Mouse (Mus musculus) gastrocnemius, postnatal 4 days (tissue): ENCODE data around the gene Nqo1. TPM values are rescaled to one million over a fixed set of nuclear protein-coding genes. Genes with fewer than 3 reads are reported as not detected.
A peak's percentile ranks its signal among the peaks of the same experiment; 100 is the strongest.

Source experiments
- DNase-seq, 2 experiments: peaks; one replicate each; pipeline ENCODE4 v3.0.0; 2021 to 2022; ENCODE audit warnings: low spot score in 2 of 2, mixed read lengths in 2 of 2
- total RNA-seq, 2 experiments: library from RNA; stranded (reverse); gene quantifications; 2 replicates each; pipeline ENCODE4 v1.2.3; 2021

Nqo1 gene
- total RNA-seq, 2 experiments from 2014 or later, result 2.6 to 2.9 TPM

GRCm38 (mm10) chr8:107411391-107411790 lies 8.4 kb upstream of the Nqo1 start:
- DNase-seq, result no peak

GRCm38 (mm10) chr8:107405935-107406334 lies 2.9 kb upstream of the Nqo1 start:
- no peak for DNase-seq

- no peak for DNase-seq
Observed at GRCm38 (mm10) chr8:107404057-107404456, 1.1 kb upstream of the Nqo1 start.

GRCm38 (mm10) chr8:107401866-107402265 lies 1.1 kb downstream of the Nqo1 start:
- no peak for DNase-seq

GRCm38 (mm10) chr8:107399495-107399894 lies 3.5 kb downstream of the Nqo1 start:
- no peak for DNase-seq

GRCm38 (mm10) chr8:107397665-107398064 lies 5.3 kb downstream of the Nqo1 start:
- no peak for DNase-seq

GRCm38 (mm10) chr8:107396106-107396670 lies 6.8 kb downstream of the Nqo1 start:
- no peak for DNase-seq

- DNase-seq, result no peak
Observed at GRCm38 (mm10) chr8:107395397-107395796, 7.6 kb downstream of the Nqo1 start.

- no peak for DNase-seq
Observed at GRCm38 (mm10) chr8:107391136-107391516, 11.9 kb downstream of the Nqo1 start.

GRCm38 (mm10) chr8:107390476-107391135 lies 12.4 kb downstream of the Nqo1 start:
- DNase-seq, result no peak

GRCm38 (mm10) chr8:107389557-107389956 lies 13.4 kb downstream of the Nqo1 start:
- DNase-seq, result peak in 1 of 2 experiments; percentile 26

- peak in 1 of 2 experiments; percentile 47 for DNase-seq
Observed at GRCm38 (mm10) chr8:107387861-107388260, 15.1 kb downstream of the Nqo1 start.

- no peak for DNase-seq
Observed at GRCm38 (mm10) chr8:107386642-107387041, 16.4 kb downstream of the Nqo1 start.

GRCm38 (mm10) chr8:107386171-107386570 lies 16.8 kb downstream of the Nqo1 start:
- DNase-seq, result no peak

- no peak for DNase-seq
Observed at GRCm38 (mm10) chr8:107385063-107385462, 17.9 kb downstream of the Nqo1 start.

GRCm38 (mm10) chr8:107384651-107385050 lies 18.4 kb downstream of the Nqo1 start:
- no peak for DNase-seq

GRCm38 (mm10) chr8:107382898-107383297 lies 20.1 kb downstream of the Nqo1 start:
- DNase-seq, result no peak

GRCm38 (mm10) chr8:107381666-107382065 lies 21.3 kb downstream of the Nqo1 start:
- no peak for DNase-seq

- no peak for DNase-seq
Observed at GRCm38 (mm10) chr8:107380734-107381133, 22.3 kb downstream of the Nqo1 start.

GRCm38 (mm10) chr8:107377346-107377745 lies 25.7 kb downstream of the Nqo1 start:
- no peak for DNase-seq

- no peak for DNase-seq
Observed at GRCm38 (mm10) chr8:107370311-107370710, 32.7 kb downstream of the Nqo1 start.
